Mouse (Mus musculus): ENCODE measurements around the gene AI467606. TPM values are rescaled to one million over a fixed set of nuclear protein-coding genes. Genes with fewer than 3 reads are reported as not detected.

Gene AI467606
- polyA plus RNA-seq, 2 experiments, result 5.3 to 5.6 TPM

- Histone ChIP-seq H3K4me1 (ENCODE audit: control insufficient read depth, insufficient read depth, low read length) (no peaks in the 10 kb centered on the region), H3K36me3 (ENCODE audit: control insufficient read depth, insufficient read depth, low read length) (no peaks in the 10 kb centered on the region), H3K9me3 (ENCODE audit: control insufficient read depth, low read length) (no peaks in the 10 kb centered on the region), H3K27ac (replicated peaks; ENCODE audit: low read depth, low read length) (no peak overlapping the region), H3K9ac (ENCODE audit: low read depth, low read length, severe bottlenecking) (peak overlapping the region; percentile 46), H3K27me3 (ENCODE audit: control insufficient read depth, insufficient read depth, low read length) (no peaks in the 10 kb centered on the region), H3K4me2 (replicated peaks; ENCODE audit: low read depth, low read length, severe bottlenecking) (peak overlapping the region; percentile 49), H3K4me3 (replicated peaks; ENCODE audit: low read length) (peak overlapping the region; percentile 33)
- WGBS, result 15% methylated on average over 17 of the region's 17 CpGs
- ATAC-seq (ENCODE audit: low FRiP score, low read depth) (peak; percentile 88), DNase-seq (ENCODE audit: low spot score) (peak; percentile 87)
- 0 out of 2 replicates have a peak, but pooled peaks have one; percentile 8 for TF ChIP-seq POLR2A (IDR thresholded peaks at IDR 0.05; ENCODE audit: borderline replicate concordance, extremely low read depth, insufficient read depth, insufficient read length)
Observed at GRCm38 (mm10) chr7:127104560-127105332, 13.6 kb downstream of the AI467606 start.

GRCm38 (mm10) chr7:127105551-127105950, 14.4 kb downstream of the AI467606 start:
- TF ChIP-seq POLR2A (IDR thresholded peaks at IDR 0.05; ENCODE audit: borderline replicate concordance, extremely low read depth, insufficient read depth, insufficient read length), result no peak
- Histone ChIP-seq H3K9ac (ENCODE audit: low read depth, low read length, severe bottlenecking) (no peak overlapping the region), H3K4me1 (ENCODE audit: control insufficient read depth, insufficient read depth, low read length) (no peaks in the 10 kb centered on the region), H3K27ac (replicated peaks; ENCODE audit: low read depth, low read length) (no peak overlapping the region), H3K9me3 (ENCODE audit: control insufficient read depth, low read length) (no peaks in the 10 kb centered on the region), H3K36me3 (ENCODE audit: control insufficient read depth, insufficient read depth, low read length) (no peaks in the 10 kb centered on the region), H3K4me2 (replicated peaks; ENCODE audit: low read depth, low read length, severe bottlenecking) (no peak overlapping the region), H3K27me3 (ENCODE audit: control insufficient read depth, insufficient read depth, low read length) (no peaks in the 10 kb centered on the region), H3K4me3 (replicated peaks; ENCODE audit: low read length) (no peak overlapping the region)
- WGBS, result 68% methylated on average over 7 of the region's 7 CpGs
- no peak for DNase-seq (ENCODE audit: low spot score)
- no peak for ATAC-seq (ENCODE audit: low FRiP score, low read depth)

- H3K9ac ChIP-seq (ENCODE audit: low read depth, low read length, severe bottlenecking), result no peak overlapping the region
- H3K4me1 ChIP-seq (ENCODE audit: control insufficient read depth, insufficient read depth, low read length), result no peaks in the 10 kb centered on the region
- H3K27ac ChIP-seq (replicated peaks; ENCODE audit: low read depth, low read length), result no peak overlapping the region
- peak; percentile 83 for DNase-seq (ENCODE audit: low spot score)
- no peaks in the 10 kb centered on the region for H3K36me3 ChIP-seq (ENCODE audit: control insufficient read depth, insufficient read depth, low read length)
- H3K9me3 ChIP-seq (ENCODE audit: control insufficient read depth, low read length), result no peaks in the 10 kb centered on the region
- no peak overlapping the region for H3K4me3 ChIP-seq (replicated peaks; ENCODE audit: low read length)
- no peaks in the 10 kb centered on the region for H3K27me3 ChIP-seq (ENCODE audit: control insufficient read depth, insufficient read depth, low read length)
- peak; percentile 79 for ATAC-seq (ENCODE audit: low FRiP score, low read depth)
- 44% methylated on average over 18 of the region's 18 CpGs for WGBS
- no peak for TF ChIP-seq POLR2A (IDR thresholded peaks at IDR 0.05; ENCODE audit: borderline replicate concordance, extremely low read depth, insufficient read depth, insufficient read length)
- H3K4me2 ChIP-seq (replicated peaks; ENCODE audit: low read depth, low read length, severe bottlenecking), result no peak overlapping the region
Observed at GRCm38 (mm10) chr7:127110239-127111007, 19.3 kb downstream of the AI467606 start.

DNA sequence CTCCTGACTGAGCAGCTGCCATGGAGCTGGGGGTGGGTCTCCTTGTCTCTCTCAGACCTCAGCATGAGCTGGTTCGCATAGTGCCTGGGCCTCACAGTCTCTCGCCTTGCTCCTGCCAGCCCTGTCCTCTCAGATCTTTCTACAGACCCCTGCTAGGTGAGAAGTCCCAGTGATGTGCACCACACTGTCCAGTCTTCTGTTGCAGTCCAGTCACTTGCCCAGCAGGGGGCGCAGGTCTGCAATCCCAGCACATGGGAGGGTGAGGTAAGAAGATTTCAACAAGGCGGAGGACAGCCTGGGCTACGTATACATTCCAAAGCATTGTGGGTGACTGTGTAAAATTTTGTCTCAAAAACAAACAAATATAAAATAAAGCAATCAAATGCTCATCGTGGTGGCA, 20.3 kb downstream of the AI467606 start:
- TF ChIP-seq POLR2A (IDR thresholded peaks at IDR 0.05; ENCODE audit: borderline replicate concordance, extremely low read depth, insufficient read depth, insufficient read length), result no peak
- no peaks in the 10 kb centered on the region for H3K4me1 ChIP-seq (ENCODE audit: control insufficient read depth, insufficient read depth, low read length)
- H3K27ac ChIP-seq (replicated peaks; ENCODE audit: low read depth, low read length), result no peak overlapping the region
- DNase-seq (ENCODE audit: low spot score) (no peak), ATAC-seq (ENCODE audit: low FRiP score, low read depth) (no peak)
- no peak overlapping the region for H3K4me2 ChIP-seq (replicated peaks; ENCODE audit: low read depth, low read length, severe bottlenecking)
- no peak overlapping the region for H3K4me3 ChIP-seq (replicated peaks; ENCODE audit: low read length)
- no peaks in the 10 kb centered on the region for H3K9me3 ChIP-seq (ENCODE audit: control insufficient read depth, low read length)
- WGBS, result 44% methylated on average over 6 of the region's 6 CpGs
- H3K27me3 ChIP-seq (ENCODE audit: control insufficient read depth, insufficient read depth, low read length), result no peaks in the 10 kb centered on the region
- no peaks in the 10 kb centered on the region for H3K36me3 ChIP-seq (ENCODE audit: control insufficient read depth, insufficient read depth, low read length)
- no peak overlapping the region for H3K9ac ChIP-seq (ENCODE audit: low read depth, low read length, severe bottlenecking)

GRCm38 (mm10) chr7:127112251-127112841, 21.2 kb downstream of the AI467606 start:
- 74% methylated on average over 12 of the region's 12 CpGs for WGBS
- no peak overlapping the region for H3K4me2 ChIP-seq (replicated peaks; ENCODE audit: low read depth, low read length, severe bottlenecking)
- no peaks in the 10 kb centered on the region for H3K27me3 ChIP-seq (ENCODE audit: control insufficient read depth, insufficient read depth, low read length)
- H3K9ac ChIP-seq (ENCODE audit: low read depth, low read length, severe bottlenecking), result no peak overlapping the region
- DNase-seq (ENCODE audit: low spot score) (no peak), ATAC-seq (ENCODE audit: low FRiP score, low read depth) (no peak)
- no peak overlapping the region for H3K4me3 ChIP-seq (replicated peaks; ENCODE audit: low read length)
- TF ChIP-seq POLR2A (IDR thresholded peaks at IDR 0.05; ENCODE audit: borderline replicate concordance, extremely low read depth, insufficient read depth, insufficient read length), result no peak
- H3K4me1 ChIP-seq (ENCODE audit: control insufficient read depth, insufficient read depth, low read length), result no peaks in the 10 kb centered on the region; the same call in 1 of the 2 replicates
- H3K36me3 ChIP-seq (ENCODE audit: control insufficient read depth, insufficient read depth, low read length), result no peaks in the 10 kb centered on the region
- no peak overlapping the region for H3K27ac ChIP-seq (replicated peaks; ENCODE audit: low read depth, low read length)
- no peaks in the 10 kb centered on the region for H3K9me3 ChIP-seq (ENCODE audit: control insufficient read depth, low read length)

All from limb, embryonic 14.5 days (tissue).